Mouse (Mus musculus) T-cell, adult 2 months (primary cell): ENCODE data around the gene Drosha.

Experiments used
- DNase-seq: peaks from one replicate; pipeline ENCODE4 v3.0.0; 2022; ENCODE audit warnings: low spot score

Gene Drosha

DNA sequence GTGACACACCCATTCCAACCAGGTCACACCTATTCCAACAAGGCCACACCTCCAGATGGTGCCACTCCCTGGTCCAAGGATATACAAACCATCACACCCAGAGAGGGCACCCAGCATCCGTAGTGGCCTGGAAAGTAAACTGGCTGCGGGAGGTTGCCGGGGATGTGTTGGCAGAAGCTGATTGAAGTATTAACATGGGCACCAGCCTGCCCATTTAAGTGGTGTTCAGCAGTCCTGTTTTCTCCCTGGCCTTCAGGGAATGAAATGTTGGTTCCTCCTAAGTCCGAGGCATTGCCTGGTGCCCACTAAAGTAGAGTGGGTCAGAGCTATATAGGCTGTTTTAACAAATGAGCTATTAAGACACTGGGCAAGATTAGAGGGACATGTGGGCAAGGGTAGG lies 8.0 kb downstream of the Drosha start:
- DNase-seq: no peak

- no peak for DNase-seq
Measured at GRCm38 (mm10) chr15:12833385-12833784, 8.8 kb downstream of the Drosha start.

DNA sequence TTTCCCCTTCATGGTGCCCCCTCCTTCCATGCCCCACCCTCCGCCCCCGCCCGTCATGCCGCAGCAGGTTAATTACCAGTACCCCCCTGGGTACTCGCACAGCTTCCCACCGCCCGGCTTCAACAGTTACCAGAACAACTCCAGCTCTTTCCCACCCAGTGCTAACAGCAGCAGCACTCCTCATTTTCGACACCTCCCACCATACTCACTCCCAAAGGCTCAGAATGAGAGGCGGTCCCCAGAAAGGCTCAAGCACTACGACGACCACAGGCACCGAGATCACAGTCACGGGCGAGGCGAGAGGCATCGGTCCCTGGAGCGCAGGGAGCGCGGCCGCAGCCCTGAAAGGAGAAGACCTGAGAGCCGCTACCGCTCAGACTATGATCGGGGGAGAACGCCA lies 9.6 kb downstream of the Drosha start:
- no peak for DNase-seq

DNA sequence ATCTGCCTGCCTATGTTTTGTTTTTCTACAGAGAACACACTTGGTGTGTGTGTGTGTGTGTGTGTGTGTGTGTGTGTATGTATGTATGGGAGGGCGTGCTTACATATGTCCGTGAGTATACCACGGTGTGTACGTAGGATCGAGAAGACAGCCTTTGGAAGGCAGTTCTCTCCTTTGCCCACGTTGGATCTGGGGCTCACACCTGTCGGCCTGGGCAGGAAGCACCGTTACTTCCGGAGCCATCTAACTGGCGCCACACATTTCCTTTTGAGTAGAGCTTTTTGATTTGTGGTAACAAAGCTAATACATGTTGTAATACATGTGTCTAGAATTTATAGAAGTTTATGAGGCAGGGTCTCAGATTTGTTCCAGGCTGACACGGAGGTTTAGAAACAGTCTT lies 16.1 kb downstream of the Drosha start:
- peak; percentile 11 for DNase-seq

DNA sequence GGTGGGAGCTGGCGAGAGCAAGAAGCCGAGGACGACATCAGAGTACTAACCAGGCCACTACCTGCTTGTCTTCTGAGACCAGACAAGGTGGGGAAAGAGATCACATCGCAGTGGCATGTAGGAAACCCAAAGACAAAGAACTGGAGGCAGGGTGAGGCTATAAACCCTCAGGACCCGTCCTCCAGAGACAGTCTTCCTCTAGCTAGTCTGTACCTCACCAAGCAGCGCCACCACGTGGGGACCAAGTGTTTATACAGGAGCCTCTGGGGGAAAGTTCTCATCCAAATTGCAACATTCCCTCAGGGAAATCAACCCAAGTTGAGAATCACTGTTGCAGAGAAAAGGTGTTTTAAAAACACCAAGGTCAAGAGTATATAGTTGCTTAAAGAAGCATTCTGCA lies 18.2 kb downstream of the Drosha start:
- no peak for DNase-seq

- no peak for DNase-seq
Measured at GRCm38 (mm10) chr15:12848196-12848975, 23.8 kb downstream of the Drosha start.

- DNase-seq: no peak
Measured at GRCm38 (mm10) chr15:12849373-12849772, 24.8 kb downstream of the Drosha start.

- no peak for DNase-seq
Measured at GRCm38 (mm10) chr15:12853471-12853870, 28.9 kb downstream of the Drosha start.

DNA sequence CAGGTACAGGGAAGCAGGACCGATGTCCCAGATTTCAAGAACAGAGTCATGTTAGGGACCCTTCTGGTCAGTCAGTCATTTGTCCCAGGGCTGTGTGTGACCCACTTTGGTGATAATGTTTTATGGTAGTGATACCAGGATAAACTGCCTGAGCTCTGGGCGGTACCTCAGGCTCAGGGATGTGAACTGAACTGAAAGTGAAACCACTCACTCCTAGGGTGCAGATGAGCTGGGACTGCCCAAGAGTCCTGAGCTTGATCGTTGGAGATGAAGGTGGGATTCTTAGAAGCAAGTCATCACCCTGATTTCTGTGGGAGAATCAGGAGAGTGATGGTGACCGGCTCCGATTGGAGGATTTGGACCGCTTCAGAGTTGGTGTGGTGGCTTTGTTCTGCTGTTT lies 32.2 kb downstream of the Drosha start:
- DNase-seq: no peak

- DNase-seq: no peak
Measured at GRCm38 (mm10) chr15:12857840-12858516, 33.4 kb downstream of the Drosha start.

- no peak for DNase-seq
Measured at GRCm38 (mm10) chr15:12858645-12859044, 34.0 kb downstream of the Drosha start.

GRCm38 (mm10) chr15:12862061-12862460 lies 37.4 kb downstream of the Drosha start:
- DNase-seq: no peak

DNA sequence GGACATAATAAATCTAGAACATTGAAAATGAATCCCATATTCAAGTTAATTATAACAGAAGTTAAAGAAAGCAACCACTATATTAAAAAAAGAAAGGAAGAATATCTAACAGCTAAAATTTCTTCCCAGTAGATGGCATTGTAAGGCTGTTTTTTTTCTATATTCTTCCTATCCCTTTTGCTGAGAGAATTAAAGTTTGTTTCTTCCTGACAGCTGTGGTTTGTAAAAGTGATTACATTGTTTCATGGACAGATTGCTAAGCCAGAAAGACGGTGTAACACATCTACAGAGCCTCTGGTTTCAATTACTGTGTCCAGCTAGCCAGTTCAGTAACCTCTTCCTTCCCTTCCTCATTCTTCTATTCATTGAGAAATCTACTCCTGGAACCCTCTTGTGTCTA lies 39.1 kb downstream of the Drosha start:
- DNase-seq: no peak

GRCm38 (mm10) chr15:12865595-12866314 lies 41.1 kb downstream of the Drosha start:
- no peak for DNase-seq

GRCm38 (mm10) chr15:12867269-12867668 lies 42.7 kb downstream of the Drosha start:
- DNase-seq: no peak

- no peak for DNase-seq
Measured at GRCm38 (mm10) chr15:12875442-12876176, 51.0 kb downstream of the Drosha start.

GRCm38 (mm10) chr15:12876266-12876665 lies 51.7 kb downstream of the Drosha start:
- DNase-seq: no peak

- DNase-seq: no peak
Measured at GRCm38 (mm10) chr15:12876881-12877280, 52.3 kb downstream of the Drosha start.

- DNase-seq: no peak
Measured at GRCm38 (mm10) chr15:12877934-12878333, 53.3 kb downstream of the Drosha start.

GRCm38 (mm10) chr15:12878581-12878980 lies 54.0 kb downstream of the Drosha start:
- DNase-seq: no peak

- no peak for DNase-seq
Measured at GRCm38 (mm10) chr15:12879937-12880336, 55.3 kb downstream of the Drosha start.

GRCm38 (mm10) chr15:12884855-12885254 lies 60.2 kb downstream of the Drosha start:
- no peak for DNase-seq
